Mouse (Mus musculus): Measurements from ENCODE around the gene Hist3h2ba.

DNA sequence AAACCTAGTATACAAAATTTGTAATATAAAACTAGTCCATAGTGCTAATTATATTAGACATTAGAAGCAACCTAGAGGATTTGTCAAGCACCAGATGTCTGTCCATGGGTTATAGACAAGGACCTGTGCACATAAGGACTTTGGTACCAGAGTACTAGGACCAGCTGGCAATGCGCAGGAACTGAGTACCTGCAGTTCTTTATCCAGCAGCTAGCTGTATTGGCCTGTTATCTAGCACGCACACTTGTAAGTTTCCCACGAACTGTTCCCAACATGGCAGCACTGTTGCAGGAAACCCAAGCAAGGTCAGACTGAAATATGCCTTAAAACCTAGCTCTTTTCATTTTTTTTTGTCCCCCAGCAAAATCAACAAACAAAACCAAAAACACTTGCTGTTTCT lies 18.5 kb upstream of the Hist3h2ba start:
- TF ChIP-seq CTCF (IDR thresholded peaks at IDR 0.05; ENCODE audit: low read depth, low read length) (no peak), POLR2A (IDR thresholded peaks at IDR 0.05; ENCODE audit: borderline replicate concordance, low read depth, low read length) (no peak)
